Mouse (Mus musculus): ENCODE data around the gene Rrp15. TPM values are rescaled to one million over a fixed set of nuclear protein-coding genes. Genes with fewer than 3 reads are reported as not detected.

Gene Rrp15
- polyA plus RNA-seq, 1 experiment from 2014 or later = 57.5 TPM

GRCm38 (mm10) chr1:186718881-186719280 lies 30.3 kb downstream of the Rrp15 start:
- no peak for TF ChIP-seq CTCF (IDR thresholded peaks at IDR 0.05; ENCODE audit: low read depth)
- Histone ChIP-seq H3K9me3 (replicated peaks; ENCODE audit: low read length) (no peaks in the 10 kb centered on the region), H3K27me3 (ENCODE audit: insufficient read depth, low read length) (no peaks in the 10 kb centered on the region), H3K4me1 (replicated peaks; ENCODE audit: insufficient read depth, low read length) (no peaks in the 10 kb centered on the region), H3K4me3 (replicated peaks; ENCODE audit: low read depth, low read length) (no peak overlapping the region), H3K4me2 (ENCODE audit: low read length) (no peak overlapping the region), H3K27ac (no peak overlapping the region), H3K9ac (ENCODE audit: low read depth, low read length) (no peak overlapping the region), H3K36me3 (ENCODE audit: insufficient read depth, low read length) (peaks cover 16% of the 10 kb centered on the region; the same call in 1 of the 2 replicates)
- DNase-seq (ENCODE audit: low spot score) (no peak), ATAC-seq (replicated peaks; ENCODE audit: low FRiP score, low read depth) (no peak)
- 89% methylated on average over 5 of the region's 5 CpGs for WGBS

DNA sequence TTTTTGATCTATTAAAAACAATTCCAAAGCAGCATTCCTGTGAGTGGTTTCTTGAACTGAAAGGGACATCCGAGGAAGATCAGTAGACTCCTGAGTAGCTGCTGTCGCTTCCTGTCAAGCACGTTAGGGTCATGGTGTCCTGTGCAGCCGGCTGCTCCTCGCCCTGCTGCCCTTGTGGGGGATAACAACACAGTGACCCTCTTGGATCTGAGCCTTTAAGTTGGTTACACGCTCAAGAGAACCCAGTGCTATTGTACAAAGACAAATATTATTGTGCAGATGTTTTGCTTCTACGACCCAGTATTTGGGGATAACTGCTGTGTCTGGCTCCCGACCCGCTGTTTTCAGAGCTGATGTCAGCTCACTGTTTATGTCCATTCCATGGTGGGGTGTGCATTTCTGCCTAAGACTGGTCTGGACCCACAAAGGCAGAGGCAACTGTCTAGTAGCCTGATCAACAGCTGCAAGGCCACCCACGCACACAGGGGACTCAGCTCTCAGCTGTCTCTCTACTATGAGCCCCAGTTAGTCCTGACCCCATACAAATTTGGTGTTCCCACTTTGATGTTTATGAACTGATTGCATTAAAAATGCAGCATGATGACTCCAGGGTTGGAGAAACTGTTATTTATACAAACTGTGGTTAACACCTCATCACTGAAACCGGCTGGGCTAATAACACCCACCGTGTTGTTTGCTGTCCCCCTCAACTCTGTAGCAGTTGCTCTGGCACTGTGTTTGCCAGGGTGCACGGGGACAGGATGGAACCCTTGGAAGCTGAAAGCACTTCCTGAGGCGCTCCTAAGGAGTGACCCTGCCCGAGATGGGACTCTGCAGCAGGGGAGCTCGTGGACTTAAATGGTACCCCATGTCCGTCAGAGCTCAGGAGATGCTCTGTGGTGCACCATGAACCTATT lies 33.9 kb downstream of the Rrp15 start:
- Histone ChIP-seq H3K36me3 (ENCODE audit: insufficient read depth, low read length) (peaks cover 13% of the 10 kb centered on the region; the same call in 1 of the 2 replicates), H3K9ac (ENCODE audit: low read depth, low read length) (no peak overlapping the region), H3K9me3 (replicated peaks; ENCODE audit: low read length) (no peaks in the 10 kb centered on the region), H3K4me2 (ENCODE audit: low read length) (no peak overlapping the region), H3K27me3 (ENCODE audit: insufficient read depth, low read length) (no peaks in the 10 kb centered on the region), H3K27ac (no peak overlapping the region), H3K4me3 (replicated peaks; ENCODE audit: low read depth, low read length) (no peak overlapping the region), H3K4me1 (replicated peaks; ENCODE audit: insufficient read depth, low read length) (no peaks in the 10 kb centered on the region)
- 67% methylated on average over 17 of the region's 17 CpGs for WGBS
- DNase-seq (ENCODE audit: low spot score) (peak; percentile 45), ATAC-seq (replicated peaks; ENCODE audit: low FRiP score, low read depth) (no peak)
- no peak for TF ChIP-seq CTCF (IDR thresholded peaks at IDR 0.05; ENCODE audit: low read depth)

GRCm38 (mm10) chr1:186714215-186714614 lies 34.9 kb downstream of the Rrp15 start:
- no peaks in the 10 kb centered on the region for H3K27me3 ChIP-seq (ENCODE audit: insufficient read depth, low read length)
- no peak for TF ChIP-seq CTCF (IDR thresholded peaks at IDR 0.05; ENCODE audit: low read depth)
- 0 out of 2 replicates have a peak, but pooled peaks cover 9% of the 10 kb centered on the region for H3K36me3 ChIP-seq (ENCODE audit: insufficient read depth, low read length)
- ATAC-seq (replicated peaks; ENCODE audit: low FRiP score, low read depth) (no peak), DNase-seq (ENCODE audit: low spot score) (no peak)
- H3K4me3 ChIP-seq (replicated peaks; ENCODE audit: low read depth, low read length) = no peak overlapping the region
- H3K4me1 ChIP-seq (replicated peaks; ENCODE audit: insufficient read depth, low read length) = no peaks in the 10 kb centered on the region
- no peak overlapping the region for H3K27ac ChIP-seq
- H3K4me2 ChIP-seq (ENCODE audit: low read length) = no peak overlapping the region
- H3K9me3 ChIP-seq (replicated peaks; ENCODE audit: low read length) = no peaks in the 10 kb centered on the region
- H3K9ac ChIP-seq (ENCODE audit: low read depth, low read length) = no peak overlapping the region
- WGBS = 80% methylated on average over 4 of the region's 4 CpGs

- H3K9me3 ChIP-seq (replicated peaks; ENCODE audit: low read length) = no peaks in the 10 kb centered on the region
- no peak overlapping the region for H3K4me3 ChIP-seq (replicated peaks; ENCODE audit: low read depth, low read length)
- peak; percentile 88 for TF ChIP-seq CTCF (IDR thresholded peaks at IDR 0.05; ENCODE audit: low read depth)
- H3K4me2 ChIP-seq (ENCODE audit: low read length) = no peak overlapping the region
- DNase-seq (ENCODE audit: low spot score) = peak; percentile 76
- 0 out of 2 replicates have a peak, but pooled peaks cover 6% of the 10 kb centered on the region for H3K36me3 ChIP-seq (ENCODE audit: insufficient read depth, low read length)
- H3K4me1 ChIP-seq (replicated peaks; ENCODE audit: insufficient read depth, low read length) = no peaks in the 10 kb centered on the region
- ATAC-seq (replicated peaks; ENCODE audit: low FRiP score, low read depth) = no peak; the same call in 1 of the 2 replicates
- H3K27me3 ChIP-seq (ENCODE audit: insufficient read depth, low read length) = no peaks in the 10 kb centered on the region
- WGBS = 2% methylated on average over 3 of the region's 3 CpGs
- H3K27ac ChIP-seq = no peak overlapping the region
- H3K9ac ChIP-seq (ENCODE audit: low read depth, low read length) = no peak overlapping the region
Observed at GRCm38 (mm10) chr1:186712802-186713471, 36.2 kb downstream of the Rrp15 start.

DNA sequence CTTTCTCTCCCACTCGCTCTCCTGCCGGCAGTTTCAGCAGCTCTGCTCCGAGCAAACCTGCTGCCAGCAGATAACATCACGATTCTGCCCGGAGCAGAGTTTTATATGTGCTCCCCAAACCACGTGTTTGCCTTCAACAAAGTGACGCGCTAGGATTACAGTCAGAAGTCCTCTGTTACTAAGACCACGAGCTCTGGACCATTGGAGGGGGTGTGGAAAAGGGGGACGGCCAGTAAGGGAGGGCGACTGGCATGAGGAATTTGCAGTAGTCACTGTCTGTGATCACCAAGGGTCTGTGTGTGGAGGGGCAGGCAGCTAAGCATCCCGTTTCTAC lies 43.3 kb downstream of the Rrp15 start, which contains the start of gene Tgfb2:
Gene Tgfb2, minus strand, starts transcription at position 75 of the 334 bp plus-strand sequence.
- WGBS = 2% methylated on average over 12 of the region's 12 CpGs
- ATAC-seq (replicated peaks; ENCODE audit: low FRiP score, low read depth) = peak; percentile 19; the same call in 1 of the 2 replicates

More for the DNA sequence above, 43.3 kb downstream of the Rrp15 start, which contains the start of gene Tgfb2:
- Histone ChIP-seq H3K4me2 (ENCODE audit: low read length) (peak within 1 kb of the TSS; percentile 92), H3K9me3 (replicated peaks; ENCODE audit: low read length) (no peaks in the 10 kb centered on the region), H3K27me3 (ENCODE audit: insufficient read depth, low read length) (no peaks in the 10 kb centered on the region), H3K4me1 (replicated peaks; ENCODE audit: insufficient read depth, low read length) (0 out of 2 replicates have a peak, but pooled peaks cover 3% of the 10 kb centered on the region), H3K36me3 (ENCODE audit: insufficient read depth, low read length) (no peaks in the 10 kb centered on the region), H3K4me3 (replicated peaks; ENCODE audit: low read depth, low read length) (peak within 1 kb of the TSS; percentile 49), H3K9ac (ENCODE audit: low read depth, low read length) (peak within 1 kb of the TSS; percentile 63), H3K27ac (peak within 1 kb of the TSS; percentile 63; the same call in 1 of the 2 replicates)
- TF ChIP-seq CTCF (IDR thresholded peaks at IDR 0.05; ENCODE audit: low read depth) = no peak
- DNase-seq (ENCODE audit: low spot score) = peak; percentile 62
